Mouse (Mus musculus) testis, adult 2 months (tissue): Measurements from ENCODE around the gene Pim1.

Experiments used
- CTCF ChIP-seq: fragments of 200-500 bp; IDR thresholded peaks from 2 replicates; pipeline ENCODE4 v1.5.1; 2012; ENCODE audit warnings: low read depth, mild to moderate bottlenecking, inconsistent platforms, low read length, moderate library complexity; ENCODE audit not compliant: control insufficient read depth, insufficient read depth, insufficient replicate concordance
- POLR2A ChIP-seq: fragments of 200-500 bp; IDR thresholded peaks from 2 replicates; pipeline ENCODE4 v1.6.1; 2012; ENCODE audit warnings: low read depth, mild to moderate bottlenecking, inconsistent platforms, low read length, moderate library complexity; ENCODE audit not compliant: control insufficient read depth

DNA sequence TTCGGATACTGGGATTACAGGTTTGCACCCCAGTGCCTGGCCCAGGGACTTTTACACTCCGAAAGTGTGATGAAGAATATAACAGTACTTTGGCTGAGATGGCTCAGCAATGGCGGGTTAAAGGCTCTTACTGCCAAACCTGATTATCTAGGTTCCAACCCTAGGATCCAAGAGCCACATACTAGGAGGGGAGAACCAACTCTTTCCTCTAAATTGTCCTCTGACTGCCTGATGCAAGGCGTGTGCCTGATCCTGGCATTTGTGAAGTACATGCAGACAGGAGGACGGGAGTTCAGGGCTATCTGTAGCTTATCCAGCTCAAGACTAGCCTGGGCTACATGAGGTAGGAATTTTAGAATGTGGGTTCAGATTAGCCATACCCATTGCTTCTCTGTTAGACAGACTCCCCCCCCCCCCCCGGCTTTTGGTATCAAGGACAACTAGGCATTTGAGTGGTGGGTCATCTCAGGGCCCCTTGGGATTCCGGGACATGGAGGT lies 9.7 kb downstream of the Pim1 start:
- TF ChIP-seq POLR2A (no peak), CTCF (no peak)
